Mouse (Mus musculus): ENCODE measurements around the gene Kat5.

The Kat5 gene

DNA sequence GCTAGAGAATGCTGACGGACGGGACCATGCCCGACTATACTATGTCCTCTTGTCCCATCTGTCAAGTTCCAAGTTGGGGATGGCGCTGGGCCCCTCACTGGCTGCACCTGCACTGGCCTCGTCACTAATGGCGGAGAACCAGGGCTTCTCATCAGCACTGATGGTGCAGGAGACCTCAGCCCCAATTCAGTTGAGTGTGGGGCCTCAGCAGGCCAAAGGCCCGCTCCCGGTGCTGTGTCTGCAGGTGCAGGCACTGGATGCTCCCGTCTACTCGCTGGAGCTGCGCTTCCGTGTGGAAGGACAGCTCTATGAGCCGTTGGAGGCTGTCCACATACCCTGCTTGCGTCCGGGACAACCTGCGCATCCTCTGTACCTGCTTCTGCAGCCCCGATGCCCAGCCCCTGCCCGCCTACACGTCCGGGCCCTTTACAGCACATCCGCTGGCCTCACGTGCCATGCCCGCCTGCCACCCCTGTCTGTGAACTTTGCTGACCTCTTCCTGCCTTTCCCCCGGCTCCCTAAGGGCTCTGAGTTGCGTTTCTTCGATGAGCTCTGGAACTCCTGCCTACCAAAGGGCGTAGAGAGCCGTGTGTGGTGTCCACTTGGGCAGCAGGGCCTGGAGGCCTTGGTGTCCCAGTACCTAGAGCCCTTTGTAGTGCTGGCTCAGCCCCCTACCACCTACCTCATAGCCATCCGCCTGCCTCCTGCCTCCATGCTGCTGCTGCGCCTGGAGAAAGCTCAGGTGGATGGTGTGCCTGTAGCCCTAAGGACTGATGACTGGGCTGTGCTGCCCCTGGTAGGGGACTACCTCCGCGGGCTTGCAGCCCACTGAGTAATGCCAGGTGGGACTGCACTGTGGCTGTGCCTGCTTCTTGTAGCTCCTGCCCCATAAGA lies 39.4 kb downstream of the Kat5 start:
- DNase-seq = no peak

DNA sequence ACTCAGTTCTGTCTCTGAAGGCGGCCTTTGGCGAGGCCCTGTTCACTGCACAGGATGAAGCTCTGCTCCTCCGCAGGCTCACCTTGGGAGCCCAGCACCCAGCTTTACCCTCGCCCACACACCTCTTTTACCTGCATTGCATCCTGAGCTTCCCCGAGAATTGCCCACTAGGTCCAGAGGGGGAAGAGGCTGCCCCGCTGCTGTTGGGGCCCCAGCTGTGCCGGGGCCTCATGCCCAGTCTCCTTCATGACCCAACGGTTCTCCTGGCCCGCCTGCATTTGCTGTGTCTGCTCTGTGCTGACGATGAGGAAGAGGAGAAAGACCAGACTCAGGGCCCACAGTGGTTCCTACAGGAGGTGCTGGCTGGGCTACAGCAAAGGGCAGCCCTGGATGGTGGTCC lies 40.5 kb downstream of the Kat5 start:
- no peak for DNase-seq

GRCm38 (mm10) chr19:5568470-5569140 lies 41.4 kb downstream of the Kat5 start:
- DNase-seq = peak; percentile 78

DNA sequence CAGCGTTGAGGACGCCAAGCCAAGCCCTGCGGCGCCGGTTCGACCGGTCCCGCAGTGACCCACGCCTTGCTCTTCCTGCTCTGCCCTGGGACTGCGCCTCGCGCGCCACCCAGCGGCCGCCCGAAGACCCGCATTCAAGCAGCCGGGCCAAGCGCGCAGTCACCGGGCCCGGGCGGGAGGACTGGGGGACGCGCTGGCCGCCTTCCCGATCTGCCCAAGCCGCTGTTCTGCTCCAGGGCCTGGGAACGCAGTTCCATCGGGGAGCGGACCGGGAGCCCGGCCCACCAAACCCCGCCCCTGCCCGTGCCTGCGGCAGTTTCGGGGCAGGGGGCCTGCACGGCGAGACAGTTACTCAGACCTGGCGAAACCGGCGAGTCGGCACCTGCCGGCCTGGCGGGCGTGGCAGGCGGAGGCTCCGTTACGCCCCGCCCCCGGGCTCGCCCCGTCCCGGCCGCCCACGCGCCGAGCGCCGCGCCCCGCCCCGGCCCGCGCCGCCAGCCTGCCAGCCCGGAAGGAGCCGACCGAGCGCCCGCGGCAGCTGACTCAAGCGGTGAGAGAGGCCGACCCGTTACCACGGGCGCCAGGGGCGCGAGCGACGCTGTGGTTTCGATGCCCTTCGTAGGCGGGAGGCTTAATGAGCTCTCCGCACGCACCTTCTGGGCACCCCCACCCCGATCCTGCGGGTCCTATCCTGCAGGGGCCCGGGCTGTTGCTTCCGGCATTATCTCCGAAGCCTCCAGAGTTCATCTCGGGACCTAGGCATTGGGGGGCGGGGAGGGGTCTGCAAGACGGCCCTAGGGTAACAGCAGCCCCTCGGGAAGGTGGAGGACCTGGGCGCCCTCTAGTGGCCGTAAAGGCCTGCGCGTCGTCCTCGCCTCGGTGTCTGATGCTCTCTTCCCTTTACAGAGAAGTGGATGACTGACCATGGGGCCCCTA lies 42.2 kb downstream of the Kat5 start, which contains the start of gene Ap5b1:
Gene Ap5b1 (plus strand): TSS at position 492 of the 936 bp plus-strand sequence.
- peak; percentile 93 for DNase-seq

GRCm38 (mm10) chr19:5567180-5567533 lies 42.9 kb downstream of the Kat5 start:
- DNase-seq = no peak

DNA sequence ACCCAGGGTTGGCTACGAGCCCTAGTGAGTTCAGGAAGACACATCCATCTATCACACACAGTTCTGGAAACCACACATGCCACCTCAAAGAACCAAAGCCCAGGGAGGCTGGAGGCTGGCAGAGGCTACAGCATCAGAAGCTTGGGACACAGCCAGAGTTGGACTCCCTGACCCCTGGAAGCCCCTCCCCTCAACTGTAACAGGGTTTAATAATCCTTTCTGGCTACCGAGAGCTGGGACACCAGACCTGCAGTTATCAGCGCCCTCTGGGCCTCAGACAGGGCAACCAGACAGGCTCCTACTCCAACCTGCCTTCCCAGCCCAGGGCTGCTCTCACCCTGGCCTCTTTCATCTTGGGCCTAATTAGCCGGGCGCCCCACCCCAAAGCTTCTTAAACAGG lies 43.7 kb downstream of the Kat5 start:
- DNase-seq = peak; percentile 77

GRCm38 (mm10) chr19:5562776-5563175 lies 47.3 kb downstream of the Kat5 start:
- no peak for DNase-seq

DNA sequence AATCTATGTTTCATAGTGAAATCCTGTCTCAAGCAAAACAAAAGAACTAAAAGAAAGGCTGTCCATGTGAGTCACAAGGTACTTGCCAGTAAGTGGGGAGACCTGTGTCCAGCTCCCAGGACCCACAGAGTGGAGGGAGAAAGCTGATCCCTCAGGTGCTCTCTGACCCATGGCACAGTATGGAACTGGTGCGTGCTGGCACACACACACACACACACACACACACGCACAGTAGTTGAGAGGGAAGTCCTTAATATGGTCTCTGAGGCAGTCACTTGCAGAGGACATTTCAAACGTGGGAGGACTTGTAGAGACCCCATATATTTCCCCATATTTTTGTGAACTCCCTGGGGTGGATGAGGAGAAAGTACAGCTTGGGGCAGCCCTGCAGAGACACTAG lies 48.2 kb downstream of the Kat5 start:
- DNase-seq = no peak

- peak; percentile 82 for DNase-seq
Observed at GRCm38 (mm10) chr19:5561252-5561790, 48.7 kb downstream of the Kat5 start.

DNA sequence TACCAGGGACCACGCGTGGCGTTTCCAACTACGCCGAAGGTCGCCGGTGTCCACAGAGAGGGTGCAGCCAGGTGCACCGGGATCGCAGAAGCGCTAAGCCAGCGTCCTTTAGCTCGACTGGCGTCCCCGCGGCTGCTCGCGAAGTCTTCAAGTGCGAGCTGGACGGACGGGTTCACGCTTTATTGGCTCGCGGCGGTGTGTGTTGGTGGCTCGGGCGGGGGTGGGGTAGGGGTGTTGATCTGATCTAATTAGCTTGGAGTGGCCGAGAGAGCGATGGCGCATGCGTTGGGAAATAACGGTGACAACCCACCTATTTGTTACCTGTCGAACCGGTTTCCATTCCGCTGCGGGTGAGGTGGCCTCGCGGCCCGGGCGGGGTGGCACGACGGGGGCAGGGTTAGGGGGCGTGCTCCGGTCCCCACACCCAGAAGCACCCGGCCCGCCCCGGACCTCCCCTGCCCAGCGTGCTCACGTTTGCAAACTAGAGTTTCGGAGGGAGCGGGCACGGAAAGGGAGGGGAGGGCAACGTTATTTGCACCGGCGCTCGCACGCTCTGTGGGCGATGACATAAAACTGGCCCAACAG lies 49.5 kb downstream of the Kat5 start, which contains the start of gene Ovol1:
Gene Ovol1 (minus strand): TSS at position 190 of the 585 bp plus-strand sequence.
- peak; percentile 84 for DNase-seq

DNA sequence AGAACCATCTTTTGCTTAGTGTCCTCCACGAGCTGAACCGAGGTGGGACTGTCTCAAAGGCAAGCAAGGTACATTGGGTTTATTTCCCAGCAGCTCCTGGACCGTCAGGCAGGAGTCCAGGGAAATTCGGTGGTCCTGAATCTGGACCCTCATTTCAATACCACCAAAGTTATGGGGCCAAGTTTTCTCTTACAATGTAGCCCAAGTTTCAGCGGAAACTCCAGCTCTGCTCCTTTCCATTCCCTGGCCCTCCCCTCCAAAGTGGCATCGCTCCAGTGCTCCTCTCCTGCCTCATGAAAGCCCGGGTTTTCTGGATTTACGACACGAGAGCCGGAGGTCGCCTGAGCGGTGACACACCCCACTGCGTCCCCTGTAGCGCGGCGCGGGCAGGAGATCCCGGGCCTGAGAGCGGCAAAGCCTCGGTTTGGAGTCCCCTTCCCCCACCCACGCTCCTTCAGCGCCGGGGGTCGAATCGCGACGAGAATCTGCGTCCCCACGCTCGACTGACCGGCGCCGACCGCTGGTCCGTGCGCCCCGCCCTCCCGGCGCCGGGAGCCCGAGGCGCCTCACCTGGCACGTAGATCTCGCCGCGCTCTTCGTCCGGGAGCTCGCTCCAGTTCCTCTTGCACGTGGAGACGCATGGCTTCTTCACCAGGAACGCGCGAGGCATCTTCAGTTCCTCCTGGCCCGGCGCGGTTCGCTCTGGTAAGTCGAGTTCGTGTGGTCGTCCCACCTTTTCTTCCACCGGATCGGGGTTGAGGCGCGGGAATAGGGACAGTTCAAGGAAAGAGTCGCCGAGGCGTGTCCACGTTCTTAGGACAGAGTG lies 50.2 kb downstream of the Kat5 start:
- DNase-seq = peak; percentile 43

DNA sequence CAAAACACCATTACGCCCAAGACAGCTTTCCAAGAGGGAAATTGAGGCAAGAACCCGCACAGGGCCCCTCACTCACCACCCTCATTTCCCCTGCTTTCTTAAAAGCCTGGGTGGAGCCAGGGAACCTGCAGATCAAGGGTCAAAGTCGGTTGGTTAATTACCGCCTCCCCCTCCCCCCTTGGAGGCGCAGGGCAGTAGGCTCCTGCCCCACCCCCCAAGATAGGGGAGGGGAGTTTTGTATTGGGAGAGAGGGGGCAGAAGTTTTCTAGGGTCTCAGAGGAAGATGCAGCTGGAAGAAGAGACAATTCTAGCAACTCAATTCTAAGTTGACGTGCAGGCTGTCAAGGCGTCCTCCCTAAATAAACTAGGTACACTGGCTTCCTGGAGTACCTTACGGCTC lies 50.8 kb downstream of the Kat5 start:
- peak; percentile 72 for DNase-seq

DNA sequence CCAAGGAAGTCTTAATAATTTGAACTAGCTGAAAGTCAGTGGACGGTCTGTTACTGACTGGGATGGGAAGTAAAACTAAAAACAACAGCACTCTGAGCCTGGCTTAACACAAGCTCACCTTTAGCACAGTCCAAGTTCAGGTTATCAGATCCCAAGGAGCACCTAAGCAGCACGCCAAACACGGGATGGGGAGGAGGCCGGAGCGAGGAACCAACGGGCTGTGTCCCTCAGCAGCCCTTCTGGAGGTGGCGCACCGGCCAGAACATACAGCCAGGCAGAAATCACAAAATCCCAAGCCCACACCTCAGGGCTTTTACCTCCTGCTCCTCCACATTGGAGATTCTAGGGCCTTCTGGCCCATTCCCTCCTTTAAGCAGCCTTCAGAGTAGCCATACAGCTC lies 51.3 kb downstream of the Kat5 start:
- DNase-seq = no peak

- DNase-seq = peak; percentile 77
Observed at GRCm38 (mm10) chr19:5558169-5558568, 51.9 kb downstream of the Kat5 start.

DNA sequence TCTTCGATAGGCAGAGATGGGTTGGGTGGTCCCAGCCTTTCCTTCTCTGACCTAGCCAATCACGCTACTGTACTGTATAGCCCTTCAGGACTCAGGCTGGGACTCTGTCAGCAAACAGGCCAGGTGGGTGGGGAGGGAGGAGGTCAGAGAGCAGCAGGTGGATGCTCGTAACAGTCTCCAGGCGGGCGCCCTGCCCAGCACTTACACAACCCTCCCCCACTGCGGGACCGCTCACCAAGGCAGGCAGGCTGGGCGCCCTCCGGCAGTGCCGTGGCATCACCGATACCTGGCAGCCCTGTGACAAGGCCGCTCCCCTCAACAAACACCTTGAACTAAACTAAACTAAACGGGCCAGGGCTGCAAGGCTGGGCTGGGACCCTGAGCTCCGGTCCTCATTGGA lies 55.8 kb downstream of the Kat5 start:
- peak; percentile 80 for DNase-seq

GRCm38 (mm10) chr19:5553802-5554201 lies 56.2 kb downstream of the Kat5 start:
- peak; percentile 65 for DNase-seq

All from kidney, adult 11 months (tissue).